Mouse (Mus musculus): ENCODE results near the gene Eva1b. TPM values are rescaled to one million over a fixed set of nuclear protein-coding genes. Genes with fewer than 3 reads are reported as not detected.
A peak's percentile ranks its signal among the peaks of the same experiment; 100 is the strongest.

Eva1b gene
- polyA plus RNA-seq (2016; fragmentation: Nextera tagmentation; extraction: Ambion mirVana): 35.4 and 40.0 TPM in 2 replicates

DNA sequence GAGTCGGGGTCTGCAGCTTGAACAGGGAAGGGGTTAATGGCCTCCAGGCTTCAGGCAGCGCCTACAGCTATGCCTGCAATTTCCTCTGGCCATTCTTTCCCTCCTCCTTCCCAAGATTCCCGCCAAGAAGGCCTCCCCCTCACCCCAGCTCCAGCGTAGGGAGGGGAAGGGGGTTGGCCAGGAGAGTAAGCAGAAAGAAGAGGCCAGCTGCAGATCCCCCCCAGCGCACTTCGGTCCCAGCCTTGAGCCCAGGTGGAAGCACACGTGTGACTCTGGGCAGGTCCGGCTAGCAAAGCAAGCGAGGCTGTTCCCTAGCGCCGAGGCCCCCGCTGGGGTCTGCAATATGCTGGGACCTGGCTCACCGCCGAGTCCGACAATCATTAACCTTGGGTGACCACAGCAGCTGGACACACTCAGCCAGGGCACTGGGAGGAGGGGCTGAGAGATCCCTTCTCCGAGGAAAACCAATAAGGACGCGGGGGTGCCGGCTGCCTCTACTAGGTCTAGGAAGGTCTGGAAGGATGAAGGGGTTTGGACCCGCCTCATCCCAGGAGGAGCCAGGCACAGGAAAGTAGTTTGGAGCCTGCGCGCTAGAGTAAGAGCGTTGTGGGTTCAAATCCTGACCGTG is at the start of gene Eva1b:
TSS of gene Eva1b (plus strand) at position 212 of the 628 bp plus-strand sequence.
- H3K9me3 ChIP-seq (replicated peaks): no peaks in the 10 kb centered on the region
- H3K4me2 ChIP-seq (replicated peaks): peak within 1 kb of the TSS; percentile 73
- WGBS: 2% methylated on average over 24 of the region's 24 CpGs
- no peaks in the 10 kb centered on the region for H3K36me3 ChIP-seq
- H3K27me3 ChIP-seq: peaks cover 50% of the 10 kb centered on the region
- H3K9ac ChIP-seq: peak within 1 kb of the TSS; percentile 65
- peak within 1 kb of the TSS; percentile 52 for H3K4me3 ChIP-seq
- ATAC-seq (ENCODE audit: low FRiP score): no peak; the same call in 1 of the 2 replicates
- H3K27ac ChIP-seq: peak within 1 kb of the TSS; percentile 72
- H3K4me1 ChIP-seq: peaks cover 30% of the 10 kb centered on the region

- 93% methylated on average over 3 of the region's 3 CpGs for WGBS
- ATAC-seq (ENCODE audit: low FRiP score): no peak
- no peak overlapping the region for H3K9ac ChIP-seq
These were observed 48.2 kb upstream of the Eva1b start for GRCm38 (mm10) chr4:126099365-126099764.

DNA sequence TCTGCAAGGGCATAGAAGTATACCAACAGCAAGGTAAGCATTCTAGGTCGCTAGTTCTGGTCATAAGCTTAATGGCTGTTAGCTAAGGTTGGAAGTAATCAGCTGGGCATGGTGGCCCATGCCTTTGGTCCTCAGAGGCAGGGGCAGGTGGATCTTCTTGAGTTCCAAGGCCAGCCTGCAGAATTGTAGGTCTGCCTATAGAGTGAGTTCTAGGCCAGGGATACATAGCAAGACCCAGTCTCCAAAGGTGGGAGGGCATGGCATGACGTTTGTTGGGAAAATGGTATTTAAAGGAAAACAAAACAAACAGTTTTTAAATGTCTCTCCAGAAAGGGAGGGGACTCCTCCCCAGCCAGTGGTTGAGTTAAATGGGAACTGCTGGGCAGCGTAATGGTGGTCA is 46.8 kb upstream of the Eva1b start:
- no peaks in the 10 kb centered on the region for H3K27me3 ChIP-seq
- H3K4me3 ChIP-seq: no peak overlapping the region
- 93% methylated on average over 3 of the region's 3 CpGs for WGBS
- ATAC-seq (ENCODE audit: low FRiP score): no peak
- H3K9ac ChIP-seq: no peak overlapping the region
- H3K36me3 ChIP-seq: peaks cover 14% of the 10 kb centered on the region
- peaks cover 24% of the 10 kb centered on the region for H3K4me1 ChIP-seq
- no peaks in the 10 kb centered on the region for H3K9me3 ChIP-seq (replicated peaks)
- H3K4me2 ChIP-seq (replicated peaks): no peak overlapping the region
- no peak overlapping the region for H3K27ac ChIP-seq

More at GRCm38 (mm10) chr4:126099365-126099764, 48.2 kb upstream of the Eva1b start:
- Histone ChIP-seq H3K36me3 (peaks cover 14% of the 10 kb centered on the region), H3K27ac (no peak overlapping the region), H3K9me3 (replicated peaks) (no peaks in the 10 kb centered on the region), H3K27me3 (no peaks in the 10 kb centered on the region), H3K4me3 (no peak overlapping the region), H3K4me2 (replicated peaks) (no peak overlapping the region), H3K4me1 (peaks cover 12% of the 10 kb centered on the region)

DNA sequence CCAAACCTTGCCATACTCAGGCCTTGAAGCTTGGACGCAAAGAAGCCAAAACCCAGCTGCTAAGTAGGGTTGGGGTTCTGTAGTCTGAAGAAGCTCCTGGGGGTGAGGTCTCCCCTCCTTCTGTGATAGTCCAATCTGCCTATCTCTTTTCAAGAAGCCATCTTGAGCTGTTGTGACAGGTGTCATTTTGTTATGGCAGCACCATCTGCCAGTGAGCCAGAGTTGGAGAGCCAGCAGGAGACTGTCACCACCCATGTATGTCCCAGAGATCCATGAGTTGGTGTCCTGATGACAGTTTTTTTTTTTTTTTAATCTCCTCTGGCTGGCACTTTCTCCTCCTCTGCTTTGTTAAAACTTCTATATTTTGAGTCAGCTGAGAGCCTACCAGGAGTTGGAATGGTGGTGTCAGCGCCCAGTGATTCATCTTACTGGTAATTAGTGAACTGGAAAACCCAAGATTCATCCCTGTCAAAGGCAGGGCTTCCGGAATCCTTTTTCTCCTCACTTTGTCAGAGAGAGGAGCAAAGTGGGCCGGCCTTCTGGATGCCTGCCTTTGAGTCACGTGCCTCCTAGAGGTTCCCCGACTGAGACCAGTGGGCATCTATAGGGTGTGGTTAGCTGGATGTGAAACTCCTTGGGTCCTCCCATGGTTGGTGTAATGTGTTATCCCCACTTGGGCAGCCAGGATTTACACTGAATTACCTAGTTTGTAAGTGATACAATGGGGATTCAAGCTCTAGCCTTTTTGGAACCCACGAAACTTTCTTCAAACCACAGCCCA is 45.3 kb upstream of the Eva1b start:
- no peak overlapping the region for H3K9ac ChIP-seq
- peak overlapping the region; percentile 82 for H3K27ac ChIP-seq
- H3K4me3 ChIP-seq: peak overlapping the region; percentile 94; the same call in 1 of the 2 replicates
- peaks cover 14% of the 10 kb centered on the region for H3K36me3 ChIP-seq
- H3K27me3 ChIP-seq: no peaks in the 10 kb centered on the region
- H3K9me3 ChIP-seq (replicated peaks): no peaks in the 10 kb centered on the region
- no peak for ATAC-seq (ENCODE audit: low FRiP score)
- H3K4me1 ChIP-seq: peaks cover 35% of the 10 kb centered on the region
- 45% methylated on average over 7 of the region's 7 CpGs for WGBS
- H3K4me2 ChIP-seq (replicated peaks): peak overlapping the region; percentile 97

- H3K4me2 ChIP-seq (replicated peaks): peak overlapping the region; percentile 97
- WGBS: 2% methylated on average over 15 of the region's 15 CpGs
- H3K27me3 ChIP-seq: no peaks in the 10 kb centered on the region
- peak; percentile 62 for ATAC-seq (ENCODE audit: low FRiP score)
- H3K4me1 ChIP-seq: peaks cover 40% of the 10 kb centered on the region
- peak overlapping the region; percentile 94 for H3K4me3 ChIP-seq
- H3K27ac ChIP-seq: peak overlapping the region; percentile 82
- peak overlapping the region; percentile 49 for H3K9ac ChIP-seq
- peaks cover 14% of the 10 kb centered on the region for H3K36me3 ChIP-seq
- H3K9me3 ChIP-seq (replicated peaks): no peaks in the 10 kb centered on the region
These were observed 44.4 kb upstream of the Eva1b start for GRCm38 (mm10) chr4:126103057-126103581.

DNA sequence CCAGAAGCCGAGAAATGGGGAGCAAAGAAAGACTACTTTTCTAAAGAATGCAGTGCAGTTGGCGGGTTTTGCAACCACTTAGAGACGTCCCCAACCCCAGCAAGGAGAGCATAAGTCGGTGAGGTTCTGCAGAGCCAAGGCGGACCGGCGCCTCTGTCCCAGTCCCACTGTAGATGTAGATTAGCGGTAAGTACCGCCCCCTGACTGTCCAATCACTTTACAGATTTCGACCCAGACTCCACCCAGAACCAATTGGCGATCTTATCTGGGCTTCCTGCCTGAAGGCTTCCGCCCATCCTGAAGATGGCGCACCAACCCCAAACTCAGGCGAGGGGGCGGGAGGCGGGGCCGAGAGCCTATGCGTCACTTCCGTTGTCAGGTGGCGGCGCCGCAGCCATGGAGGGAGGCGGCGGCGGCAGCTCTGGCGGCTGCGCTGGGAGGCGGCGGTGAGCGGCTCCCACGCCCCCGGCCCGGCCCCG is 43.9 kb upstream of the Eva1b start, which contains the start of gene Stk40:
TSS of gene Stk40 (plus strand) at position 368 of the 479 bp plus-strand sequence.
- ATAC-seq (ENCODE audit: low FRiP score): peak; percentile 97
- peaks cover 44% of the 10 kb centered on the region for H3K4me1 ChIP-seq
- WGBS: under 1% methylated on average over 34 of the region's 34 CpGs

GRCm38 (mm10) chr4:126104261-126105075 is 43.1 kb upstream of the Eva1b start:
- Histone ChIP-seq H3K4me1 (peaks cover 49% of the 10 kb centered on the region), H3K9me3 (replicated peaks) (no peaks in the 10 kb centered on the region), H3K27ac (peak overlapping the region; percentile 30; the same call in 1 of the 2 replicates), H3K36me3 (peaks cover 7% of the 10 kb centered on the region; the same call in 1 of the 2 replicates), H3K4me3 (peak overlapping the region; percentile 94), H3K9ac (peak overlapping the region; percentile 91), H3K27me3 (no peaks in the 10 kb centered on the region), H3K4me2 (replicated peaks) (peak overlapping the region; percentile 97)
- 3% methylated on average over 34 of the region's 34 CpGs for WGBS
- peak; percentile 54 for ATAC-seq (ENCODE audit: low FRiP score)

More for the DNA sequence above, 43.9 kb upstream of the Eva1b start, which contains the start of gene Stk40:
- H3K4me2 ChIP-seq (replicated peaks): peak within 1 kb of the TSS; percentile 97
- no peaks in the 10 kb centered on the region for H3K27me3 ChIP-seq
- peaks cover 14% of the 10 kb centered on the region for H3K36me3 ChIP-seq
- H3K4me3 ChIP-seq: peak within 1 kb of the TSS; percentile 94
- H3K9ac ChIP-seq: peak within 1 kb of the TSS; percentile 91
- H3K27ac ChIP-seq: peak within 1 kb of the TSS; percentile 82
- no peaks in the 10 kb centered on the region for H3K9me3 ChIP-seq (replicated peaks)

GRCm38 (mm10) chr4:126105131-126105783 is 42.3 kb upstream of the Eva1b start:
- no peaks in the 10 kb centered on the region for H3K27me3 ChIP-seq
- H3K4me2 ChIP-seq (replicated peaks): peak overlapping the region; percentile 97
- peaks cover 57% of the 10 kb centered on the region for H3K4me1 ChIP-seq
- H3K9ac ChIP-seq: peak overlapping the region; percentile 91
- H3K27ac ChIP-seq: no peak overlapping the region
- 0 out of 2 replicates have a peak, but pooled peaks cover under 1% of the 10 kb centered on the region for H3K36me3 ChIP-seq
- no peaks in the 10 kb centered on the region for H3K9me3 ChIP-seq (replicated peaks)
- WGBS: 49% methylated on average over 7 of the region's 7 CpGs
- H3K4me3 ChIP-seq: peak overlapping the region; percentile 94
- ATAC-seq (ENCODE audit: low FRiP score): no peak

GRCm38 (mm10) chr4:126108061-126108740 is 39.3 kb upstream of the Eva1b start:
- H3K36me3 ChIP-seq: no peaks in the 10 kb centered on the region
- no peak for ATAC-seq (ENCODE audit: low FRiP score)
- no peaks in the 10 kb centered on the region for H3K27me3 ChIP-seq
- H3K9me3 ChIP-seq (replicated peaks): no peaks in the 10 kb centered on the region
- peaks cover 63% of the 10 kb centered on the region for H3K4me1 ChIP-seq
- no peak overlapping the region for H3K4me3 ChIP-seq
- 0 out of 2 replicates have a peak overlapping the region, but pooled peaks have one; percentile 13 for H3K9ac ChIP-seq
- WGBS: 65% methylated on average over 8 of the region's 8 CpGs
- H3K27ac ChIP-seq: no peak overlapping the region
- H3K4me2 ChIP-seq (replicated peaks): no peak overlapping the region

DNA sequence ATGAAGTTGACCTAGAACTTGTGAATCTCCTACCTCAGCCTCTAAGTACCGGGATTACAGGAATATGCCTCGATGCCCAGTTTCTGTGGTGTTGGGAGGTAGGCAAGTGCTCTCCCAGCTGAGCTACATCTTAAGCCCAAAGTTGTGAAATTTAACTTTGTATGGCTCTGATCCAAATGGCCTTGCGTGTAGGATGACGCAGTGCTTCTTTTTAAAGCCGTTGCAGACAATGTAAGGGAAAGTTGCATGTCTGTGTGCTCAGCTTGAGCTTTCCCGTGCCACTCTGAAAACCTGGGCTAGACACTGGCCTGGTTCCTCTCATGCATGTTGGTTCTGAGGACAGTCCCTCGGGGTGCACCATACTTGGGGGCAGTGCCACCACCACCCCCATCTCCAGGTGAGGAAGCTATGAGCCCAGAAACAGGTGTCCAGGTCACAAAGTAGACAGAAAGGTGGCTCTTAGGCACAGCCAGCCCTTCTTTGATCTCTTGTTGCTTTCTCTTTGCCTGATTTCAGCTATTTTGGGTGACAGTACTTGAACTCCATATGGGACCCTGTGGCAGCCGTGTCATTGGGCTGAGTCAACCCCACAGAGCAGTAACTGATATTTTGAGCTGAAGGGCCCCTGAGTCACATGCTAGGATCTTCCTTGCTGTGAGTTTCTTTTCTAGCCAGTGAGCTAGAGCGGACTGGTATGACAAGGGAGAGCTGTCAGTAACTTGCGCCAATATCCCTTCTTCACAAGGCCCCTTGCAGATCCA is 37.8 kb upstream of the Eva1b start:
- H3K4me2 ChIP-seq (replicated peaks): peak overlapping the region; percentile 9
- H3K27ac ChIP-seq: peak overlapping the region; percentile 75
- 78% methylated on average over 10 of the region's 10 CpGs for WGBS

More for the DNA sequence above, 37.8 kb upstream of the Eva1b start:
- Histone ChIP-seq H3K4me3 (no peak overlapping the region), H3K9me3 (replicated peaks) (no peaks in the 10 kb centered on the region), H3K4me1 (peaks cover 61% of the 10 kb centered on the region), H3K9ac (0 out of 2 replicates have a peak overlapping the region, but pooled peaks have one; percentile 33), H3K36me3 (no peaks in the 10 kb centered on the region), H3K27me3 (no peaks in the 10 kb centered on the region)
- no peak for ATAC-seq (ENCODE audit: low FRiP score)

All from hindbrain, embryonic 12.5 days (tissue).